Mouse (Mus musculus): ENCODE data around the gene Krtap8-1.

Gene Krtap8-1

GRCm38 (mm10) chr16:89487852-89488251 is at the start of gene Krtap8-1:
Gene Krtap8-1, minus strand, starts transcription at chr16:89487952.
- no peak for DNase-seq (ENCODE audit: low read depth in 1 of 2, low spot score in 2 of 2)

GRCm38 (mm10) chr16:89537349-89537748 is 49.6 kb upstream of the Krtap8-1 start:
- DNase-seq (ENCODE audit: low read depth in 1 of 2, low spot score in 2 of 2) = no peak

DNA sequence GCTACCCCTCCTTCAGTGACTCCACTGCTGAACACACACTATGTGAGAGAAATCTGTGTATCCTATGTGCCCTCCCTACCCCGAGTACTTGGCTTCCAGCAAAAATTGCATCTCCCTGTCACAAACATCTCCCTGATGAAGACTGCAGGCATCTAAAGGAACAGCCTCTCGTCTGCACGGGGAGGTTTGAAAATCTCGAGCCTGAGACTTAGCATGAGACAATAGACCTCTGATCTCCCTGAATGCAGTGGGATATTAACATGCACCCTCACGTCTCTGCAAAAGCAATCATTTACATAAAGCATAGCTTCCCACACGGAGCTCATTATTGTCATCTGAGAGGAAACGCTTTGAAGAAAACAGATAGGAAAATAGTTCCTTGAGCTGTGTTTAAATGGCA is 42.8 kb upstream of the Krtap8-1 start:
- no peak for DNase-seq (ENCODE audit: low read depth in 1 of 2, low spot score in 2 of 2)

DNA sequence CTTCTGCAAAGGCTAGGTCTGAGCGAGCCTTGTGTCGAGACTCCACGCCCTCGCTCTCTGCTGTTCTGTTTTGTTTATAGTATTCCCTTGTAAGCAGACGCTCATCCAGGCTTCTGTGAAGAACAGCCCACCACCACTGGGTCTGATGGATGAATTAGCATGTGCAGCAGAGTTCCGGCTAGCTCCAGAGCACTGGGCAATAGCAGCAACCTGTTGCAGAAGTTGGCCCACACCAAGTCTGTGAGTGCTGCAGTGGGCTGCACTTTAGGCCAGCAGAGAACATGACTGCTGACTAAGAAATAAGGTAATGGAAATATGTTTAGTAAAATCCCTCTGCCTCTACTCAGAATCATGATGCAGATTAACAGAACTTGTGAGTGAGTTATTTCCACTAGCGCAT is 42.1 kb upstream of the Krtap8-1 start:
- DNase-seq (ENCODE audit: low read depth in 1 of 2, low spot score in 2 of 2) = no peak

DNA sequence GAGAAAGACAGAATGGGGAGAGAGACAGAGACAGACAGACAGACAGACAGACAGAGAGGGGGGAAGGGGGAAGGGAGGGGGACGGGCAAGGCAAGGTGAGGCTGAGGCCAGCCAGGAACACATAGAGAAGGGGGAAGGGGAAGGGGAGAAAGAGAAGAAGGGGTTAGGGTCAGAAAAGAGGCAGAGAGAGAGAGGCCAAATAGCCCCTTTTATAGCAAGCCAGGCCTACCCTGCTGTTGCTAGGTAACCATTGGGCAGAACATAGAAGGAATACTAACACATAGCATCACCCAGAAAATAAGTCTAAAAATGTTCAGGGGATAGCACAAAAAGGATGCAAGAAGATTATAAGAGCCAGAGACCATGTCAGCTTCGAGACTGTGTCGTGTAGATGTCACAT is 40.6 kb upstream of the Krtap8-1 start:
- no peak for DNase-seq (ENCODE audit: low read depth in 1 of 2, low spot score in 2 of 2)

DNA sequence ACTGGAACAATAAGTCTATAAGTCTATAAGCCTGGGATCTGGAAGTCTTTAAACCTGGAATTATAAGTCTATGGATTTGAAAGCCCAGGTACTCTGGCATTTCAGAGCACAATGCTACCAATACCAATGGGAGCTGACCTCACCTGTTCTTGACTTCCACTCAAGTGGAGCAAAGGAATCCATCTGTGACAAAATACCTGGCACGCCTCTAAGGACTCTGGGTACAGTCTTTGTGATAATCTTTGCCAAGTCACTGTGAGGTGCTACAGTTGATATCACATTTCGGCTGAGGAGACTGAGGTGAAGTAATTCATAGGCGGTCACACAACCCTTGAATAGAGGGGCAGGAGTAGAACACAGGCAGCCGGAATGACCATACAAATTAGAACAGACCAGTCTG is 33.2 kb upstream of the Krtap8-1 start:
- no peak for DNase-seq (ENCODE audit: low read depth in 1 of 2, low spot score in 2 of 2)

GRCm38 (mm10) chr16:89520555-89520954 is 32.8 kb upstream of the Krtap8-1 start:
- no peak for DNase-seq (ENCODE audit: low read depth in 1 of 2, low spot score in 2 of 2)

GRCm38 (mm10) chr16:89520091-89520490 is 32.3 kb upstream of the Krtap8-1 start:
- DNase-seq (ENCODE audit: low read depth in 1 of 2, low spot score in 2 of 2) = no peak

DNA sequence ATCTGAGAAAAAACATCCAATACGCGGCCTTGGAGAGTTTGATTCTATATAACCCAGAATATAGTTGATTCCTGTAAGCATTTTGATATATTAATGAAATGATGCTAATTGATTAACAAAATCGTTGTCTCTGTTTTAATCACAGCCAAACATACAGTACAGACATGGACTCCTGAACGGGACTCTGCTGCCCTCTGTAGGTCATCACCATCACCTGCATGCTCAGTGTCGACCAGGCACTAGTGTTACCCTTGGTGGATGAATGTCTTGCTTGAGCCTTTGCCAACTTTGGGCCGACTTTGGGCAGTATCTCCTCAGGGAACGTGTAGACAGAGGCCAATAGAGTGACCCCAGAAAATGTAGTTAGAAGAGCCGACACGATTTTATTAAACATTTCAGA is 29.9 kb upstream of the Krtap8-1 start:
- no peak for DNase-seq (ENCODE audit: low read depth in 1 of 2, low spot score in 2 of 2)

- DNase-seq (ENCODE audit: low read depth in 1 of 2, low spot score in 2 of 2) = no peak
Measured at GRCm38 (mm10) chr16:89513431-89513830, 25.7 kb upstream of the Krtap8-1 start.

DNA sequence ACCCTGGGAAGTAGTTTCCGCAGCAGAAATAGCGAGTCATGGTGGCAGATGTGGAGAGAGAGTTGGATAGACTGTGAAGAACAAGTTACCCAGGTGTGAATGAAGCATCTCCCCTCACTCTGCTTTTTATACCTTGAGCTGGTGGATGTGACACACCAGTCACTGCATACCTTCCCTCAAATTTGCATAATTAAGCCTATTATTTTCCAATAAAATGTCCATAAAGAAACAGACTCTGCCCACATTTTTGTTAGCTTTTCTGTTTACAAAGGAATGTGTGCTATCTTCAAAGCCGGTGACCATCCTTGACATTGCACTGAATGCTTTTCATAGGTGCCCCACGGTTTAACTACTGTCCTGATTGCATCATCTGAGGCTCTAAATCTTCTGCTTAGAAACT is 20.5 kb upstream of the Krtap8-1 start, which contains the start of gene Krtap7-1:
Krtap7-1 (minus strand) TSS at position 101 of the 400 bp plus-strand sequence.
- no peak for DNase-seq (ENCODE audit: low read depth in 1 of 2, low spot score in 2 of 2)

DNA sequence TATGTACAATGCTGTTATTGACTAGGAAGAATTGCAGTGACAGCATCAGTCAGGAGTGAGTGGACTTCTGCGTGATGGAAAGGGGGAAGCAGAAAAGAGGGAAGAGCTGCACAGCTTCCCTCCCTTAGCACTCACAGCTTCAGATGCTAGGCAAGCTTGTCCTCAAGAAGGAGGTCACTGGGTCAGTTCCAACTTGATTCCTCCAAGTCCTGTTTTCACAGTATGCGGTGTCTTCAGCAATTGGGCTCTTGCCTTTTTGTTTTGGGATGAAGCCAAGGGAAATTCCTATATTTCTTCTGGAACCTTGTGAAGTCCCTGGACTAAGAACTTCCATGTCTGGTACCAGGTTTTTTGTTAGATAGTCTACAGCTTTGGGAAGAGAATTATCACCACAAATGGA is 15.8 kb upstream of the Krtap8-1 start:
- DNase-seq (ENCODE audit: low read depth in 1 of 2, low spot score in 2 of 2) = no peak

GRCm38 (mm10) chr16:89501870-89502269 is 14.1 kb upstream of the Krtap8-1 start:
- DNase-seq (ENCODE audit: low read depth in 1 of 2, low spot score in 2 of 2) = no peak

DNA sequence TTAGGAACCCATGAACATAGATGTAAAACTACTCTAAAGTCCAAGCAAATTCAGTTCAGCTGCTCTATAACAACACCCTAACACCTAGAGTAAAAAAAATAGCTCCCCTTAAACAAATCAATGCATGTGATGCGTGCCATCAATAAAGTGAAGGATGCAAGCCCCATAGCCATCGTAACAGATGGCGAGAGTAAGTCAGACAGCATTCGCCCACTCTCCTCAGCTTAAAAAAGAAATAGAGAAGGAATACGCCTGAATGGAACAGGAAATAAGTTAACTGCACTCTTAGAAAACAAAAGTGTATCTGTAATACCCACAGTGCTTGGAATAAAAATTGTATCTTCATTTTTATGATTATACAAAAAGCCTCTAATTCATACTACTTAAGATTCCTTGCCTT is 9.2 kb upstream of the Krtap8-1 start:
- DNase-seq (ENCODE audit: low read depth in 1 of 2, low spot score in 2 of 2) = no peak

- DNase-seq (ENCODE audit: low read depth in 1 of 2, low spot score in 2 of 2) = no peak
Measured at GRCm38 (mm10) chr16:89495394-89496153, 7.8 kb upstream of the Krtap8-1 start.

- DNase-seq (ENCODE audit: low read depth in 1 of 2, low spot score in 2 of 2) = no peak
Measured at GRCm38 (mm10) chr16:89477679-89478314, 10.0 kb downstream of the Krtap8-1 start.

DNA sequence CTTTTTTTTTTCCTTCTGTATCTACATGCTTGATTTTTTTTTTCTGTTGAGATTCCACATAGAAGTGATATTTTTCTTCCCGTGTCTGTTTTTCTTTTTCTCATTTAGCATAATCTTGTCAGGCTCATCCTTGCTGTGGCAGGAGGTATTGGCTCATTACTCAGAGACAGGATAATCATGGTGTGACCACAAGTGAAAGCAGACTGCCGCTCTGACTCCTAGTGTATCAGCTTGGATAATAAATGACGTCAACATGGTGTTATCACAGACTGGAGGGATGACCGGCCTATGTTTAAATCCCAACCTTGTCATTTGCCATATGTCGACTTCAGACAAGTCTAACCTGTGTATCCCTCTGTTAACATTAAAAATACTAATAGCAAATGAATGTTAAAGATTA is 26.6 kb downstream of the Krtap8-1 start:
- DNase-seq (ENCODE audit: low read depth in 1 of 2, low spot score in 2 of 2) = no peak
